Mouse (Mus musculus) forelimb bud, embryonic 11.5 days (tissue): ENCODE measurements at regions not wholly inside any gene's neighbourhood (a gene's known extent, or its start where the extent isn't known, plus 50 kb on each side); places are given as distances from the start of the nearest gene placed in this dataset.
"Not testable (repeated sequence)": the region's sequence is repeated elsewhere in the genome, so short reads cannot be mapped to it uniquely, and the experiment has no call there.

ENCODE experiments used
- DNase-seq: peaks from one replicate; pipeline ENCODE4 v3.0.0-alpha.2; 2012; ENCODE audit warnings: low read depth, low spot score

- DNase-seq: no peak
These were observed 70.5 kb downstream of the Rchy1 start for GRCm38 (mm10) chr5:91892338-91892737.

GRCm38 (mm10) chr5:91881771-91882170 lies 81.1 kb downstream of the Rchy1 start:
- no peak for DNase-seq

DNA sequence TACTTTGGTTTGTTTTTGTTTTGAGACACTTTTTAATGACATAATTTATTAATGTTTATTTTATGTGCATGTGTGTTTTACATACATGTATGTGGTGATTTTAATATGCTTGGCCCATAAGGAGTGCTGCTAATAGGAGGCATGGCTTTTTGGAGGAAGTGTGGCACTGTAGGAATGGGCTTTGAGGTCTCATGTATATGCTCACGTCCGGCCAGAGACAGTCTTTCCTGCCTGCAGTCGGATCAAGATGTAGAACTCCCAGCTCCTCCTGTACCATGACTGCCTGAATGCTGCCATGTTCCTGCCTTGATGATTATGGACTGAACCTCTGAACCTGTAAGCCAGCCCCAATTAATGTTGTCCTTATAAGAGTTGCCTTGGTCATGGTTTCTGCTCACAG lies 82.6 kb downstream of the Rchy1 start:
- no peak for DNase-seq

GRCm38 (mm10) chr5:91878627-91879026 lies 84.2 kb downstream of the Rchy1 start:
- DNase-seq: no peak

DNA sequence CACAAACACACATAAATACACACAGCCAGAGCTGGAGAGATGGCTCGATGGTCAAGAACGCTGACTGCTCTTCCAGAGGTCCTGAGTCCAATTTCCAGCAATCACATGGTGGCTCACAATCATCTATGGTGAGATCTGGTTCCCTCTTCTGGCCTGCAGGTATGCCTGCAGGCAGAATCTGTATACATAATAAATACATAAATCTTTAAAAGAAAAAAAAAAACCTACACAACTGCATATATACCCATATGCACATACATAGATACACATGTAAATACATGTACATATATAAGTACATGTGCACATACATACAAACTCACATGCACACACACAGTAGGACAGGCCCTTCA lies 86.2 kb downstream of the Rchy1 start:
- DNase-seq: no peak

GRCm38 (mm10) chr5:91875875-91876681 lies 86.8 kb downstream of the Rchy1 start:
- no peak for DNase-seq

DNA sequence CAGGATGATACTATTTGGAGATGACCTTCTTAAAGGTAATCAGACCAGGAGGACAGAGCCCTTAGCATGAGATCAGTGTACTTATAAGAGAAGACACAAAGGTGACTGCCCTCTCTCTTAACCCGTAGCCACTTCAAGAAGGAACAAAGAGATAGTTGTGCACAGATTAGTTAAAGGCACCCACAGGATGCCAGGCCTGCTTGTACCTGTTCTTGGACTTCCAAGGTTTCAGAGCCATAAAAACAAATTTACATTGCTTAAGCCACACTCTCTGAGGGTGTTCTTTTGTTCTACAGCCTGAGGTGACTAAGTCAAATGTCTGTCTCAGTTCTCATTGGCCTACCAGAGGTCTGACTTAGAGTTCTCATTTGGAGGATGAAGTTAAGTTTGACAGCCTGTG lies 90.1 kb downstream of the Rchy1 start:
- DNase-seq: no peak

- DNase-seq: no peak
These were observed 93.1 kb downstream of the Rchy1 start for GRCm38 (mm10) chr5:91869791-91870190.

DNA sequence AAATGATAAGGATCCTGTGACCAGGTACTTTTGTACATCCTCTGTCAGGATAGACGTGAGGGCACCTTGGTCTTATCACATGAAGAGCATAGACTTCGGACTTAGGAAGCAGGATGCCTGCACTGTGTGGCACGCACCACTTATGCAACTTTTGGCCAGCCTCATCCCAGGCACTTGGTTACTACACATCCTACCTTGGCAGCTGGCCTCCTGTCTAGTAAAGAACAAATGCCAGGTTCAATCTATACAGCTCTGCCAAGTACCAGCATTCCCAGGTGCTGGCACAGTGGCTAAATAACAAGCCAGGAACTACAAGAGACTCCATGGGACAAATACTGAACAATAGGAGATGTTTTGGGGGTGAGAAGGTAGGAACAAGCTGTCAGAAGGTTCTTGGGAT lies 96.7 kb downstream of the Rchy1 start:
- DNase-seq: no peak

GRCm38 (mm10) chr5:91865365-91865764 lies 97.5 kb downstream of the Rchy1 start:
- no peak for DNase-seq

DNA sequence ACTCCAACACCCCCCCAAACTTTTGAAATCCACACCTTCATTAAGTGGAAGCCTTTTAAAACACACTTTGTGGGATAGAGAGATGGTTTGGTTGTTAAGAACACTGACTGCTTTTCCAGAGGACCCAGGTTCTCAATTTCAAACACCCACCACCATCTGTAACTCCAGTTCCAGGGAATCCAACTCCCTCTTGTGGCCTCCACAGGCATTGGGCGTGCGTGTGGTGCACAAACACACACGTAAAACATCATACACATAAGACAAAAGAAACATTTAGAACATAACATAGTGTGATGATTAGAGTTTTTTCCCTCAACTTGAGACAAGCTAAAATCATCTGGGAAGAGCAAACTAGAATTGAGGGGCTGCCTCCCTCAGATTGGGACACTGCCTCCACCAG lies 100.0 kb downstream of the Rchy1 start:
- DNase-seq: no peak

- no peak for DNase-seq
These were observed 100.6 kb downstream of the Rchy1 start for GRCm38 (mm10) chr5:91862243-91862642.

- DNase-seq: no peak
These were observed 101.3 kb downstream of the Rchy1 start for GRCm38 (mm10) chr5:91861440-91862187.

GRCm38 (mm10) chr5:91860489-91860888 lies 102.4 kb downstream of the Rchy1 start:
- DNase-seq: no peak

DNA sequence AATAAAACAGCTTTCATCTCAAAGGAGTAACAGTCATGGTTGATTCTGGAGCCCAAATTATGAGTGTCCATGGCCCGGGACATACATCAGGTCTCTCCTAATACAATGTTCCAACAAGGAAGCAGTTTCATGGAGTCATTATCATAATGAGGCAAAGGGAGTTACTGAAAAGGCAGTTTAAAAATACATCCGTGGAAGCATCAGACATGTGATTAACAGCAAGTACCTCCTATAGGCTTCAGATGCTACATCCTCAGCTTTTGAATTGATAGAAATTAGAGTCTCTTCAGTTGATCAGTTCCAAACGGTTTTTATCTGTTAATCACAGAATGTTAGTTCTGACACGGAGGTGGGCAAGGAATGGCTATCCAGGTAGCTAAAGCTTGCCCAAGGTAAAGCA lies 110.5 kb downstream of the Rchy1 start:
- DNase-seq: no peak

DNA sequence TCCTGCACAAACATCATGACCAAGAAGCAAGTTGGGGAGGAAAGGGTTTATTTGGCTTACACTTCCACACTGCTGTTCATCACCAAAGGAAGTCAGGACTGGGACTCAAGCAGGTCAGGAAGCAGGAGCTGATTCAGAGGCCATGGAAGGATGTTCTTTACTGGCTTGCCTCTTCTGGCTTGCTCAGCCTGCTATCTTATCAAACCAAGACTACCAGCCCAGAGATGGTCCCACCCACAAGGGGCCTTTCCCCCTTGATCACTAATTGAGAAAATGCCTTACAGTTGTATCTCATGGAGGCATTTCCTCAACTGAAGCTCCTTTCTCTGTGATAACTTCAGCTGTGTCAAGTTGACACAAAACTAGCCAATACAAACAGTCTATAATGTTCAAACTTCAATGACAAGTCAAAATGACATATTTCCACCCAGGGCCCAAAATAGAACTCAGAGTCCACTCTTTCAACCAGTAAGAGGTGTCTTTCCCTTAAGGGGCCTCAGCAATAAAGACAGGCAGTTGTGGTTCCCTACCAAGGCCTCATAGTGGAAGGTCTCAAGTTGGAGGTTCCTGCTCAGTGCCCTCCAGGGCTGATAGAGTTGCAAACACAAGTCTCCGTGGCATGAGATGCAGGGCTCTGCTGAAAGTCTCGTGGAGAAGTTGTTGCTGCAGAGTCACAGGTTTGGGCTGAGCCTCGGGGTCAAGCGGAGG lies 111.9 kb downstream of the Rchy1 start:
- DNase-seq: not testable (repeated sequence)

- no peak for DNase-seq
These were observed 112.4 kb downstream of the Rchy1 start for GRCm38 (mm10) chr5:91850440-91850839.

- DNase-seq: no peak
These were observed 113.3 kb downstream of the Rchy1 start for GRCm38 (mm10) chr5:91849533-91849932.

- DNase-seq: no peak
These were observed 113.8 kb downstream of the Rchy1 start for GRCm38 (mm10) chr5:91849114-91849513.

DNA sequence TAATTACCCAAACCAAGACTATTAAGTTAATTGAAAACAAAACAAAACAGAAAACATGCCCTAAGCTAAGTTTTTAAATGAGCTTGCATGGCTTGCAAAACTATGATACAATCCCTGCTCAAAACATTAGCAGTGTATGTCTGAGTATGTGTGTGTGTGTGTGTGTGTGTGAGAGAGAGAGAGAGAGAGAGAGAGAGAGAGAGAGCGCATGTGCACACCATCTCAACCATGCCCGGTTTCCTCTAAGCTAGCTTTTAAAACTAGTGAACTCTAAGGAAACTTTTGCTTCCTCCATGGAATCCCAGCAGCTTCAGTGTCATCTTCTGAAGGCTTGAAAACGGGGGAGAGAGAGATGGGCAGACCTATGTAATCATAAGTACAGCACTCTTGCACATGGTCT lies 114.3 kb downstream of the Rchy1 start:
- DNase-seq: no peak

DNA sequence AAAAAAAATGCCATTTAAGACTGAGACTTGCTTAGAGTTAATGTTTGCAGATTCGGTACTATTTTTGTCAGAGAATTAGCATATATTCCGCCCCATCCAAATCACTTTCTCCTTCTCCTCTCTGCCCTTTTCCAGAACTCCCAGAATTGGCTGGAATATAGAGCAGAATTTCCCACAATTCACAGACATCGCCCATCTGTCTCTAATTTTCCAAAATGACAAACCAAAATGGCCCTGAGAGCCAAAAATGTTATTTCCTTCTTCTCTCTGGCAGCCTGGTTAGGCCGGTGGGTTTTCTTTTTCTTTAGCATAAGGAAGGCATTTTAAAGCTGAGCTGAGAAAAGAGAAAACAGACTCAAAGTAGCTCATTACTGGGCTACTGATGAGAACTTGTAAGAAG lies 119.8 kb downstream of the Rchy1 start:
- no peak for DNase-seq

DNA sequence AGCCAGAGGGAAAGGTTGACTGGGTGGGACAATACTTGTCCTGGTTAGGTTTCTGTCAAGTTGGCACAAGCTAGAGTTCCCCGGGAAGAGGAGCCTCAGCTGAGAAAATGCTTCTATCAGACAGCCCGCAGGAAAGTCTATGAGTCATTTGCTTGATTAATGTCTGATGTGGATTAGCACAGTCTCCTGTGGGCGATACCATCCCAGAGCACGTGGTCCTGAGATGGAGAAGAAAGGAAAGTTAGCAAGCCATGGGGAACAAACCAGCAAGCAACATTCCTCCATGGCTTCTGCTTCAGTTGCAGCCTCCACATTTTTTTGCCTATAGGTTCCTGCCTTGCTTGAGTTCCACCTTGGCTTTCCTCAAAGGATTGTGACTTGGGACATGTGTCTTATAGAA lies 121.8 kb downstream of the Rchy1 start:
- no peak for DNase-seq

DNA sequence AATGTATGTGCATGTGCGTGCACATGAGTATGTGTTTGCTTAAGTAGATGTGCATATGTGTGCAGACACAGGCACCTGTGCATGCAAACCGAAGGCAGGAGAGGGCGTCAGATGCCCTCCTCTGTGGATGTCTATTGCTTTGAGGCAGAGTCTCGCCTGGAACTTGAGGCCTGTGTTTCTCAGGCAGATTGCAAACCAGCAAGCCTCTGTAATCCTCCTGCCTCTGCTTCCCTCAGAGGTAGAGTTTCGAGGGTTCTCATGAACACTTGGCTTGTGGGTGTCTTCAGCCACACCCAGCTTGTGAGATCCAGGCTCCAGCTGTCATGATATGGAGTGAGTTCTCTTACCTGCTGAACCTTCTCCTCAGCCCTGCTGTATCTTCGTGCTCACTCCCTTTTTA lies 134.4 kb downstream of the Rchy1 start:
- DNase-seq: no peak
